Mouse (Mus musculus) liver, adult 2 months (tissue): Measurements from ENCODE around the gene Triobp.

Experiments
- CTCF ChIP-seq: fragments of 200-500 bp; IDR thresholded peaks from 2 replicates; pipeline ENCODE4 v1.5.1; 2011; ENCODE audit warnings: low read depth, low read length, control low read depth
- POLR2A ChIP-seq: fragments of 200-500 bp; IDR thresholded peaks from 2 replicates; pipeline ENCODE4 v1.6.1; 2011; ENCODE audit warnings: low read length, control low read depth; ENCODE audit not compliant: insufficient read depth; ENCODE audit errors: extremely low read depth

GRCm38 (mm10) chr15:78992235-78992634 lies 44.7 kb downstream of the Triobp start:
- TF ChIP-seq POLR2A (no peak), CTCF (peak; percentile 49)
